ENCODE assay signal across 12 mouse cellular contexts in the genomic region with DNA sequence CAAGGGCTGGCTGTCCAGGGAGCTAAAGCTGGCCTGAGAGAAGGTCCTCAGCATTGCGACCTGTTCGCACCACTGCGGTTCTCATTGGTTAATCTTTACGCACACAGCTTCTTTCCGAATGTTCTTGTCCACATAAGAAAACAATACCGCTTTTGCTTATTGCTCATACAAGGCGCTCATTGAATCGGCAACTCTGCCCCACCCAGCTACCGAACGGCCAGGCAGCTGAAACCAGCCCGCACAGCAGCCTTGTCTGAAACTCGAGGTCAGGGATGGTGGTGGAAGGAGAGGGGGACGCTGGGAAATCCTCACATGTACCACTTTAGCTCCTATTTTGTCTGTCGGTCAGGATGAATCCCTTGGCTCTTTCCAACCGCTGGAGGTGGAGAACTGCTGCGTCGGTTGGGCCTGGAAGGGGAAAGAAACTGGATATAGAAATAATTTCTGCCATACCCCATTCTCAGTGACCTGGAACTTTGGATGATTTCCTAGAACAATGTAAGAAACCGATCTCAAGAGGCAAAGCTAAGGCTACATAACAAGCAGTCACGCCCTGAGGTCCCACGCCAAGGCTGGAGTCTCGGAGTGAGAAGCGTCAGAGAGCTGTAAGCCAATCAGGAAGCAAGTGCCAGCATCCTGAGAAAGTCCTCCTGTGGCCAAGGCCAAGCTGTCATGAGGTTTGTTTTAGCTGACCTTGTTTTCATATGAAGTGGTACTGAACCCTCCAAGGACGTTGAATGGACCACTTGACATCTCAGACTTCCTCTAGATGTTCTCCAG.
"Had no signal": no experiment of that assay in that cellular context is flagged by ENCODE, and none has a peak within 500 bp of the region (broad histone marks: within the 10 kb centered on the region; RNA-seq: fewer than 3 reads in every experiment).

No protein-coding gene starts in this region.

- DNase-seq: kidney, postnatal 25 days; lung, embryonic 14.5 days; lung, postnatal 10 days; thymus, postnatal 4 days had no signal

- H3K27ac ChIP-seq: left cerebral cortex, adult 2 months; limb, embryonic 15.5 days; liver, embryonic 12.5 days; macrophage; midbrain, embryonic 15.5 days; neural tube, embryonic 12.5 days; stomach, embryonic 15.5 days had no signal

- H3K27me3 ChIP-seq: limb, embryonic 15.5 days; liver, embryonic 12.5 days; megakaryocyte, embryonic 14.5 days; midbrain, embryonic 15.5 days; neural tube, embryonic 12.5 days; stomach, embryonic 15.5 days had no signal

- H3K4me3 ChIP-seq: left cerebral cortex, adult 2 months; limb, embryonic 15.5 days; liver, embryonic 12.5 days; megakaryocyte, embryonic 14.5 days; midbrain, embryonic 15.5 days; neural tube, embryonic 12.5 days; stomach, embryonic 15.5 days had no signal

- H3K4me1 ChIP-seq: liver, embryonic 12.5 days; megakaryocyte, embryonic 14.5 days had no signal
